ENCODE assay signal across 8 mouse cellular contexts in genomic region chr17:27969365-27969764, GRCm38 (mm10). TPM values are rescaled to one million over a fixed set of nuclear protein-coding genes. Genes with fewer than 3 reads are reported as not detected.
A peak's percentile ranks its signal among the peaks of the same experiment; 100 is the strongest.
DNase-seq lines count a peak whose midpoint lies in the region; ATAC-seq lines count a peak whose summit lies in the region.

No protein-coding gene starts in this region.

- 0 out of 2 replicates have a peak overlapping the region, but pooled peaks have one; percentile 0 for H3K27ac ChIP-seq in hindbrain, embryonic 10.5 days
- no peak overlapping the region for H3K27ac ChIP-seq in hindbrain, embryonic 13.5 days

- no peak for ATAC-seq in hindbrain, embryonic 13.5 days (ENCODE audit: low FRiP score)

- 84% methylated on average over 8 of the region's 8 CpGs for WGBS in hindbrain, embryonic 10.5 days
- 82% methylated on average over 8 of the region's 8 CpGs for WGBS in hindbrain, embryonic 13.5 days

- no peak overlapping the region for H3K4me2 ChIP-seq in hindbrain, embryonic 13.5 days

- intact Hi-C loops in heart, postnatal 14 days (cut with DNase I): no loop called here

- no peak overlapping the region for H3K4me3 ChIP-seq in hindbrain, embryonic 10.5 days
- H3K4me3 ChIP-seq in hindbrain, embryonic 13.5 days: no peak overlapping the region

- no peak overlapping the region for H3K9ac ChIP-seq in hindbrain, embryonic 13.5 days

- DNase-seq in hindbrain, embryonic 10.5 days (ENCODE audit: low spot score): peak; percentile 30
- peak; percentile 93 for DNase-seq in R1 (ENCODE audit: low read depth, low spot score)
- DNase-seq in heart, postnatal 14 days: peak; percentile 41 to 51
- peak; percentile 90 for DNase-seq in lung, postnatal 10 days
- DNase-seq in thymus, postnatal 14 days: no peak
- DNase-seq in layer of hippocampus, postnatal 25 days (ENCODE audit: extremely low spot score in 1 of 2, low spot score in 1 of 2): no peak
- no peak for DNase-seq in cerebellum, adult 18-20 months

- no peaks in the 10 kb centered on the region for H3K9me3 ChIP-seq in hindbrain, embryonic 10.5 days
- no peaks in the 10 kb centered on the region for H3K9me3 ChIP-seq in hindbrain, embryonic 13.5 days

- H3K27me3 ChIP-seq in hindbrain, embryonic 10.5 days (ENCODE audit: insufficient read depth, poor library complexity, severe bottlenecking): no peaks in the 10 kb centered on the region
- no peaks in the 10 kb centered on the region for H3K27me3 ChIP-seq in hindbrain, embryonic 13.5 days

- no peaks in the 10 kb centered on the region for H3K36me3 ChIP-seq in hindbrain, embryonic 10.5 days
- H3K36me3 ChIP-seq in hindbrain, embryonic 13.5 days: no peaks in the 10 kb centered on the region

- H3K4me1 ChIP-seq in hindbrain, embryonic 10.5 days (replicated peaks): peaks cover 33% of the 10 kb centered on the region
- peaks cover 21% of the 10 kb centered on the region for H3K4me1 ChIP-seq in hindbrain, embryonic 13.5 days (replicated peaks)

RNA-seq across cellular contexts. Expression of gene Taf11, which starts 59.7 kb away (rescaled TPM):
- polyA plus RNA-seq in hindbrain, embryonic 10.5 days (2016; fragmentation: Nextera tagmentation; extraction: Ambion mirVana): 81.0 and 90.4 TPM in 2 replicates
- polyA plus RNA-seq in hindbrain, embryonic 13.5 days (2015; fragmentation: Nextera tagmentation; extraction: Ambion mirVana): 68.4 and 76.1 TPM in 2 replicates
- 10 to 100 TPM; 21.6 to 23.7 TPM for total RNA-seq in heart, postnatal 14 days (2021)
- total RNA-seq in layer of hippocampus, postnatal 25 days (2021): 10 to 100 TPM; 34.8 to 39.3 TPM

Comparison
In these comparisons a context has a peak if more than half of its experiments do, and no peak if none do; other contexts are left out.
1. DNase-seq: peak in hindbrain, embryonic 10.5 days (single experiment), R1 (single experiment), heart, postnatal 14 days (2 of 2) and lung, postnatal 10 days (single experiment); none in thymus, postnatal 14 days (single experiment), layer of hippocampus, postnatal 25 days (0 of 2) and cerebellum, adult 18-20 months (0 of 2).